9 mouse cellular contexts compared by ENCODE assay signal in genomic region chr10:121837166-121837898, GRCm38 (mm10).
DNase-seq lines count a peak whose midpoint lies in the region; ATAC-seq lines count a peak whose summit lies in the region.
"Had no signal": no experiment of that assay in that cellular context is flagged by ENCODE, and none has a peak within 500 bp of the region (broad histone marks: within the 10 kb centered on the region; RNA-seq: fewer than 3 reads in every experiment).

No protein-coding gene starts in this region.

- H3K27me3 ChIP-seq in heart, embryonic 15.5 days, result no peaks in the 10 kb centered on the region

- WGBS in heart, embryonic 15.5 days, result 30% methylated on average over 16 of the region's 16 CpGs

- peak overlapping the region; percentile 51 for H3K4me2 ChIP-seq in heart, embryonic 15.5 days

- 0 out of 2 replicates have a peak, but pooled peaks cover 9% of the 10 kb centered on the region for H3K36me3 ChIP-seq in heart, embryonic 15.5 days

- intact Hi-C loops in left cerebral cortex, postnatal 25 days (cut with DNase I), result loop anchor here (5.0 kb wide), 1 partner anchor 210 kb away; the partner anchor contains the start of gene Srgap1

- peak; percentile 22 to 32 for DNase-seq in layer of hippocampus, postnatal 10 days (ENCODE audit: low spot score in 2 of 2)
- DNase-seq in layer of hippocampus, postnatal 36 days, result no peak
- DNase-seq in fibroblast of lung, adult 2 months (ENCODE audit: low read depth), result peak; percentile 60
- DNase-seq in kidney, postnatal 4 days, result peak; percentile 74 to 79
- peak; percentile 52 for DNase-seq in skeletal muscle tissue, adult 2 months (ENCODE audit: low read depth, low spot score)
- no peak for DNase-seq in left cerebral cortex, postnatal 25 days (ENCODE audit: low spot score in 2 of 2)
- DNase-seq in adrenal gland, adult 8-10 months, result no peak

- peak overlapping the region; percentile 91 for H3K27ac ChIP-seq in heart, embryonic 15.5 days
- H3K27ac ChIP-seq: liver, embryonic 14.5 days had no signal

- no peaks in the 10 kb centered on the region for H3K9me3 ChIP-seq in heart, embryonic 15.5 days (replicated peaks)

- peak; percentile 64 for ATAC-seq in heart, embryonic 15.5 days (replicated peaks; ENCODE audit: insufficient number of reproducible peaks, insufficient read depth, low FRiP score, low read depth)

- peak overlapping the region; percentile 43 for H3K4me3 ChIP-seq in heart, embryonic 15.5 days

- H3K9ac ChIP-seq in heart, embryonic 15.5 days, result no peak overlapping the region
- H3K9ac ChIP-seq: liver, embryonic 14.5 days had no signal

- peaks cover 14% of the 10 kb centered on the region for H3K4me1 ChIP-seq in heart, embryonic 15.5 days (replicated peaks)

Comparison
In these comparisons a context has a peak if more than half of its experiments do, and no peak if none do; other contexts are left out.
1. DNase-seq: peak in layer of hippocampus, postnatal 10 days (2 of 2), fibroblast of lung, adult 2 months (single experiment), kidney, postnatal 4 days (2 of 2) and skeletal muscle tissue, adult 2 months (single experiment); none in layer of hippocampus, postnatal 36 days (0 of 2), left cerebral cortex, postnatal 25 days (0 of 2) and adrenal gland, adult 8-10 months (single experiment).